Mouse (Mus musculus) heart, embryonic 14.5 days (tissue): ENCODE data around the gene Cblb. TPM values are rescaled to one million over a fixed set of nuclear protein-coding genes. Genes with fewer than 3 reads are reported as not detected.
A peak's percentile ranks its signal among the peaks of the same experiment; 100 is the strongest.

Experiments used
- ATAC-seq: fragments of 200-750 bp; cut with Nextera tagmentation; 2 replicates; pipeline ENCODE4 v1.8.0; 2017; ENCODE audit warnings: low read depth, moderate TSS enrichment; ENCODE audit not compliant: insufficient number of reproducible peaks, insufficient read depth, low FRiP score
- H3K27ac ChIP-seq, 2 experiments: fragments of 200-500 bp in 1 of 2; fragments of 300-500 bp in 1 of 2; sonication (generic) in 1 of 2; replicated peaks in 1 of 2; 2 replicates each; pipeline ENCODE4 v1.5.1; 2012 to 2014; ENCODE audit warnings: low read depth in 2 of 2, low read length in 2 of 2, control low read depth in 1 of 2, mild to moderate bottlenecking in 1 of 2, mixed read lengths in 1 of 2; ENCODE audit not compliant: control insufficient read depth in 1 of 2, insufficient read depth in 1 of 2
- H3K27me3 ChIP-seq: fragments of 300-500 bp; sonication (generic); 2 replicates; pipeline ENCODE4 v1.6.1; 2014; ENCODE audit warnings: mild to moderate bottlenecking, low read length, control low read depth; ENCODE audit not compliant: control insufficient read depth, insufficient read depth
- H3K36me3 ChIP-seq: fragments of 300-500 bp; sonication (generic); 2 replicates; pipeline ENCODE4 v1.6.1; 2014; ENCODE audit warnings: mild to moderate bottlenecking, control low read depth, low read length, mixed read lengths; ENCODE audit not compliant: control insufficient read depth, insufficient read depth
- H3K4me1 ChIP-seq, 2 experiments: fragments of 200-500 bp in 1 of 2; fragments of 300-500 bp in 1 of 2; sonication (generic) in 1 of 2; 2 replicates each; pipeline ENCODE4 v1.6.1; 2012 to 2014; ENCODE audit warnings: low read length in 2 of 2, control low read depth in 1 of 2, mixed read lengths in 1 of 2; ENCODE audit not compliant: control insufficient read depth in 2 of 2, insufficient read depth in 2 of 2
- H3K4me2 ChIP-seq: fragments of 300-500 bp; sonication (generic); 2 replicates; pipeline ENCODE4 v1.6.1; 2014; ENCODE audit warnings: mild to moderate bottlenecking, low read length
- H3K4me3 ChIP-seq, 2 experiments: fragments of 200-500 bp in 1 of 2; fragments of 300-500 bp in 1 of 2; sonication (generic) in 1 of 2; 2 replicates each; pipeline ENCODE4 v1.5.1; 2012 to 2014; ENCODE audit warnings: low read length in 2 of 2, mild to moderate bottlenecking in 2 of 2, control low read depth in 1 of 2, low read depth in 1 of 2, moderate library complexity in 1 of 2; ENCODE audit not compliant: control insufficient read depth in 1 of 2, insufficient read depth in 1 of 2
- H3K9ac ChIP-seq: fragments of 300-500 bp; sonication (generic); 2 replicates; pipeline ENCODE4 v1.6.1; 2014; ENCODE audit warnings: mild to moderate bottlenecking, low read length
- H3K9me3 ChIP-seq: fragments of 300-500 bp; sonication (generic); 2 replicates; pipeline ENCODE4 v1.6.1; 2016; ENCODE audit warnings: low read length, control low read depth; ENCODE audit not compliant: control insufficient read depth
- WGBS: fragments of 180-500 bp; shearing (Covaris S2); extraction: QIAGEN DNeasy Blood & Tissue Kit; methylation state at CpG from one replicate; pipeline ENCODE4 v1.1.7; 2014; 5-methylcytosine and 5-hydroxymethylcytosine counted together
- polyA plus RNA-seq: library from polyadenylated mRNA; unstranded; fragments of >200 nt; fragmentation: Nextera tagmentation; extraction: Ambion mirVana; gene quantifications from 2 replicates; pipeline ENCODE4 v1.2.1, GENCODE M21; 2014

The Cblb gene
- polyA plus RNA-seq, 1 experiment from 2014 or later: 13.3 TPM

- Histone ChIP-seq H3K4me1 (peaks cover 27 to 57% of the 10 kb centered on the region in 2 experiments), H3K9ac (no peak overlapping the region), H3K27ac (peak overlapping the region; percentile 65 to 71), H3K4me3 (no peak overlapping the region), H3K27me3 (no peaks in the 10 kb centered on the region), H3K9me3 (no peaks in the 10 kb centered on the region), H3K4me2 (0 out of 2 replicates have a peak overlapping the region, but pooled peaks have one; percentile 12), H3K36me3 (0 out of 2 replicates have a peak, but pooled peaks cover 2% of the 10 kb centered on the region)
- 45% methylated on average over 12 of the region's 12 CpGs for WGBS
- ATAC-seq: peak; percentile 49
These were observed 33.5 kb downstream of the Cblb start for GRCm38 (mm10) chr16:52064309-52065105.

- Histone ChIP-seq H3K9me3 (no peaks in the 10 kb centered on the region), H3K27ac (no peak overlapping the region), H3K4me2 (no peak overlapping the region), H3K4me3 (no peak overlapping the region), H3K9ac (no peak overlapping the region), H3K27me3 (no peaks in the 10 kb centered on the region), H3K4me1 (peaks cover 25 to 61% of the 10 kb centered on the region in 2 experiments), H3K36me3 (0 out of 2 replicates have a peak, but pooled peaks cover 2% of the 10 kb centered on the region)
- 72% methylated on average over 10 of the region's 10 CpGs for WGBS
- no peak for ATAC-seq
These were observed 36.8 kb downstream of the Cblb start for GRCm38 (mm10) chr16:52067632-52068516.

GRCm38 (mm10) chr16:52068517-52068874 is 37.5 kb downstream of the Cblb start:
- ATAC-seq: no peak
- 90% methylated on average over 3 of the region's 3 CpGs for WGBS
- Histone ChIP-seq H3K4me2 (no peak overlapping the region), H3K27ac (no peak overlapping the region), H3K4me3 (no peak overlapping the region), H3K36me3 (0 out of 2 replicates have a peak, but pooled peaks cover 2% of the 10 kb centered on the region), H3K27me3 (no peaks in the 10 kb centered on the region), H3K4me1 (peaks cover 25 to 62% of the 10 kb centered on the region in 2 experiments), H3K9ac (no peak overlapping the region), H3K9me3 (no peaks in the 10 kb centered on the region)

DNA sequence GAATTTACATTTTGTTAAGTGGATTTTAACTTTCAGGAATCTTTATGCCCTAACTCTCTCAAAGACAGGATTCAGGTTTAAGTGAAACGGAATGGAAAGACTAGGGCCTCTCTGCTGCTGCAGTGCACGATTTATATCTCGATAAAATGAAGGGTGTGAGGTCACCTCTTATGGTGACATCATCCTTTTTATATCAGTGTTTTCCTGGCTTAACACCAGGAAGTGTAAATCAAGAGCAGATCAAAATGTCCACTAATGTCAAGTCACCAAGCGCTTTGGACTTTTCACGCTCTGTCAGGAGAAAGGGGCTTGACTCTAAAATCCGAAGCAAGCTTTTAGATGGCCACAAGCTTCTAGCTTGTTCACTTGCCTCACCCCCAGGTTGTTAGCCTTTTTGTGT is 38.6 kb downstream of the Cblb start:
- H3K9me3 ChIP-seq: no peaks in the 10 kb centered on the region
- H3K27ac ChIP-seq: peak overlapping the region; percentile 37 to 97; a peak in 3 of 4 replicates
- 0 out of 2 replicates have a peak, but pooled peaks cover 2% of the 10 kb centered on the region for H3K36me3 ChIP-seq
- no peak overlapping the region for H3K9ac ChIP-seq
- H3K4me3 ChIP-seq: no peak overlapping the region
- H3K27me3 ChIP-seq: no peaks in the 10 kb centered on the region
- H3K4me2 ChIP-seq: no peak overlapping the region
- WGBS: 41% methylated on average over 6 of the region's 6 CpGs
- peaks cover 22 to 56% of the 10 kb centered on the region in 2 experiments for H3K4me1 ChIP-seq
- ATAC-seq: no peak

DNA sequence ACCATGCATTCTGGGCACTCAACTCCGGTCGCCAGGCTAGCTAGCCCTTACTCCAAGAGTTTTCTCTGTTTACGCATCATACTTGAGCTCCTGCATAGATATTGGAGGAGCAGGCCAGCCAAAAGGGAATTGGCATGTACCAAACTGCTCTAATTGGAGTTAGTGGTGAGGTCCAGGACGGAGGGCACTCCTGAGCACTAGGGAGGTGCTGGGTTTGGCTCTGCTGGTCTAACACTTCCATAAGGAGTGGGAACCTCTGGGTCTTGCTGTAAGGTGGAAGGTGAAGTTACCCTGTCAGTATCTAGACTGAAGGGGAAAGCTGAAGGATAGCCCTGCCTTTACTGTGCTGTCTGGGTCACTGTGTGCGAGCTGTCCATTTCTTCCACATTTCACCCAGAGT is 39.1 kb downstream of the Cblb start:
- Histone ChIP-seq H3K9ac (no peak overlapping the region), H3K27ac (peak overlapping the region; percentile 37 to 97), H3K4me3 (no peak overlapping the region), H3K27me3 (no peaks in the 10 kb centered on the region), H3K4me1 (peaks cover 19 to 52% of the 10 kb centered on the region in 2 experiments), H3K36me3 (no peaks in the 10 kb centered on the region), H3K9me3 (no peaks in the 10 kb centered on the region), H3K4me2 (no peak overlapping the region)
- no peak; the same call in 1 of the 2 replicates for ATAC-seq
- 81% methylated on average over 5 of the region's 5 CpGs for WGBS

- no peak for ATAC-seq
These were observed 40.3 kb downstream of the Cblb start for GRCm38 (mm10) chr16:52071290-52071689.

DNA sequence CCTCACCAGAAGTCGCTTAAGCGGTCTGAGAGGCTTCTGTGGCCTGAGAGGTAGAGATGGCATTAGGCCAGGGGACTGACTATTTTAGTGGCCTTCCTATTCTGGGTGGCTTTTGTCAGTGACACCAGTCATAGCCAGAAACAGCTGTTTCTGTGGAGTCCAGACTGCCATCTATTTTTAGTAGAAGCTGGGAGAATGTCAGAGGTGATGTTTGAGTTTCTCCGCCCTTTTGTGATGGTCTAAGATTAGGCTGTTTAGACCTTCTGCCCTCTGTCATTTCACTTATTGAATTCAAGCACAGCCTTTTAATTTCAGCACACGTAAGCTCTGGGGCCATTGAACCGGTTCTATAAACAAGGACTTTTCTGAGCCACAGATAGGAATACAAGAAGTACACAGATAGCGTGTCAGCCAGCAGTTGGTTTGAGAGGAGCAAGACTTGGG is 40.8 kb downstream of the Cblb start:
- no peaks in the 10 kb centered on the region for H3K9me3 ChIP-seq
- peak overlapping the region; percentile 63 for H3K9ac ChIP-seq
- H3K4me1 ChIP-seq: peaks cover 19 to 63% of the 10 kb centered on the region in 2 experiments
- peak overlapping the region; percentile 85 to 97 for H3K27ac ChIP-seq
- peak overlapping the region; percentile 55 for H3K4me2 ChIP-seq
- 10% methylated on average over 6 of the region's 6 CpGs for WGBS
- no peaks in the 10 kb centered on the region for H3K36me3 ChIP-seq
- H3K4me3 ChIP-seq: no peak overlapping the region
- H3K27me3 ChIP-seq: no peaks in the 10 kb centered on the region
- ATAC-seq: peak; percentile 79

More at GRCm38 (mm10) chr16:52071290-52071689, 40.3 kb downstream of the Cblb start:
- Histone ChIP-seq H3K36me3 (no peaks in the 10 kb centered on the region), H3K9me3 (no peaks in the 10 kb centered on the region), H3K4me3 (no peak overlapping the region), H3K4me2 (peak overlapping the region; percentile 55; the same call in 1 of the 2 replicates), H3K9ac (peak overlapping the region; percentile 22; the same call in 1 of the 2 replicates), H3K27me3 (no peaks in the 10 kb centered on the region), H3K4me1 (peaks cover 19 to 60% of the 10 kb centered on the region in 2 experiments), H3K27ac (peak overlapping the region; percentile 85 to 97)
- 53% methylated on average over 2 of the region's 2 CpGs for WGBS
